Mouse (Mus musculus) left cerebral cortex, postnatal 14 days (tissue): ENCODE results near the gene Sphk2. TPM values are rescaled to one million over a fixed set of nuclear protein-coding genes. Genes with fewer than 3 reads are reported as not detected.
A peak's percentile ranks its signal among the peaks of the same experiment; 100 is the strongest.
"Not testable (repeated sequence)": the region's sequence is repeated elsewhere in the genome, so short reads cannot be mapped to it uniquely, and the experiment has no call there.

Source experiments
- DNase-seq, 2 experiments: peaks; one replicate each; pipeline ENCODE4 v3.0.0; 2021 to 2022; ENCODE audit warnings: low spot score in 2 of 2, mixed read lengths in 1 of 2
- intact Hi-C: fragments of 180-260 bp; cut with DNase I; formaldehyde crosslinking; loops from one replicate; pipeline ENCODE4 v1.15.1; 2025
- total RNA-seq, 2 experiments: library from RNA; stranded (reverse); gene quantifications; 2 replicates each; pipeline ENCODE4 v1.2.3; 2021

Gene Sphk2
- total RNA-seq, 2 experiments from 2014 or later = 28.8 to 32.7 TPM

DNA sequence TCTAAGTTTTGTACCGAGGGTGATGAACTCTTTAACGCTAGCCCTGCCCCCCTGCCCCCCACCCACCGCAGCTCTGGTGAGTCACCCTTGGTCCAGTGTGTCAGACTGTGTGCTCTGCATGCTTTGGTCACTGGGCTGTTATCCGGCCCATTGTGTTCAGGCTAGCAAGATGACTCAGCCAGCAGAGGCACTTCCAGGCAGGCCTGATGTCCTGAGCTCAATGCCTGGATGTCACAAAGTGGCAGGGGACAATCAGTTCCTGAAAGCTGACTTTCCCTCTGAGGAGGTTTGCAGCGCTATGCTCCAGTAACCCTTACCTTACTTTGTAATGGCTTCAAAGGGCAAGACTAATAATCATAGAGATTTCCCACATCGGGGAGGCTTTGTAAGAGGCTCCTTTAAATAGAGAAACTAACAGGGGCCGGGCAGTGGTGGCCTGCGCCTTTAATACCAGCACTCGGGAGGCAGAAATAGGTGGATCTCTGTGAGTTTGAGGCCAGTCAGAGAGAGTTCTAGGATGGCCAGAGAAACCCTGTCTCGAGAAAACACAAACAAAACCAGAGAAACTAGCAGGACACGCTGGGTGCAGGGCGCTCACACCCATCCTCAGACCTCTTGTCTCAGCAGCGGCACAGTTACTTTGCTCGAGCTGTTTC is 37.7 kb downstream of the Sphk2 start:
- DNase-seq = no peak
- intact Hi-C loops = loop anchor here (5.0 kb wide), 1 partner anchor 83 kb away; no protein-coding TSS in a partner anchor

GRCm38 (mm10) chr7:45678513-45678912 is 39.3 kb downstream of the Sphk2 start:
- no peak for DNase-seq
- intact Hi-C loops = no loop called here

DNA sequence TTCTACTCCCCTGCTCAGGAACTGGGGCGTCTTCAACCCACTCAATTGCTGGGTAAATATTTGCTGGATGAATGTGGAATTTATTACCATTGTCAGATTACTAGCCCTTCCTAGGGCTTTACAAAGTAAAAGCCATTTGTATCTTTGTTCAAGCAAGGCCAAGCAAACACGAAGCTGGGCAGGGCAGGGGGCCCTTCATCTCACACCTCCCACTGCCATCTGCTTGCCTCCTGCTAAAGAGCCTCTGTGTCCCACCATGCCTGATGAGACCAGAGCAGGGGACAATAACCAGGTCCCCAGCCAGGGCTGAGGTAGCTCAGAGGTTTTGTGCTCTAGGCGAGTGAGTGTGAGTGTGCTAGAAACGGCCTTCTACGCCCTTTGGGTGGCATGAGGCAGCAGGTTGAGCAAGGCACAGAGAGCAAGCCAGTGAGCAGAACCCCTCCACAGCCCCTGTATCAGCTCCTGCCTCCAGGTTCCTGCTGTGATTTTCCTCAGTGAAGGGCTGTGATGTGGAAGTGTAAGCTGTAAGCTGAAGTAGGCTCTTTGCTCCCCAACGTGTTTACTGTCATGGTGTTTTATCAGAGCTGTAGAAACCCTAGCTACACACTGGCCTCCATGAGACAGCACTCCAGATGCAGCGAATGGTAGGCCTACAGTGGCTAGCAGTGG is 40.0 kb downstream of the Sphk2 start:
- no peak for DNase-seq
- intact Hi-C loops = no loop called here

- DNase-seq = no peak
- intact Hi-C loops = loop anchor here (10.0 kb wide), 1 partner anchor 64 kb away; no protein-coding TSS in a partner anchor
Measured at GRCm38 (mm10) chr7:45668921-45669320, 48.9 kb downstream of the Sphk2 start.

GRCm38 (mm10) chr7:45667761-45668160 is 50.0 kb downstream of the Sphk2 start:
- DNase-seq = peak; percentile 57 to 60
- intact Hi-C loops = loop anchor here (10.0 kb wide), 1 partner anchor 63 kb away; no protein-coding TSS in a partner anchor

DNA sequence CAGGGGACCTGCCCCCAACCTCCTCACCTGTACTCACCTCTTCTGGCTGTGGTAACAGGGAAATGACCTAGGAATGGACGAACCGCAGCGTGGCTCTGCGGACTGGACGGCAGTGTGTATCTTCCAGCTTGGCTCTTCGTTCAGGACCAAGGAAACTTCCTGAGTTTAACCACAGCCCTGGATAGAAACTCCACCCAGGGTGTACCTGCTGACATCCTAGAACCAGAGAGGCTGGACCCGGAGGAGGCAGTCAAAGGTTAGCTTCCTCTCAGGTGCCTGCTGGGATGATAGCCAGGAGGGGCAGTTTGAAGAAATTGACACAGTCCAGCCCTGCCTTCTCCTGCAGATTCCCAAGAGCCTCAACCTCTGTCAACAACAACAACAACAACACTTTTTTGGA is 51.6 kb downstream of the Sphk2 start, which contains the start of gene Fut2:
TSS of gene Fut2 (minus strand) at position 234 of the 400 bp plus-strand sequence.
- intact Hi-C loops = loop anchor here (10.0 kb wide), 1 partner anchor 61 kb away; no protein-coding TSS in a partner anchor
- DNase-seq = no peak

DNA sequence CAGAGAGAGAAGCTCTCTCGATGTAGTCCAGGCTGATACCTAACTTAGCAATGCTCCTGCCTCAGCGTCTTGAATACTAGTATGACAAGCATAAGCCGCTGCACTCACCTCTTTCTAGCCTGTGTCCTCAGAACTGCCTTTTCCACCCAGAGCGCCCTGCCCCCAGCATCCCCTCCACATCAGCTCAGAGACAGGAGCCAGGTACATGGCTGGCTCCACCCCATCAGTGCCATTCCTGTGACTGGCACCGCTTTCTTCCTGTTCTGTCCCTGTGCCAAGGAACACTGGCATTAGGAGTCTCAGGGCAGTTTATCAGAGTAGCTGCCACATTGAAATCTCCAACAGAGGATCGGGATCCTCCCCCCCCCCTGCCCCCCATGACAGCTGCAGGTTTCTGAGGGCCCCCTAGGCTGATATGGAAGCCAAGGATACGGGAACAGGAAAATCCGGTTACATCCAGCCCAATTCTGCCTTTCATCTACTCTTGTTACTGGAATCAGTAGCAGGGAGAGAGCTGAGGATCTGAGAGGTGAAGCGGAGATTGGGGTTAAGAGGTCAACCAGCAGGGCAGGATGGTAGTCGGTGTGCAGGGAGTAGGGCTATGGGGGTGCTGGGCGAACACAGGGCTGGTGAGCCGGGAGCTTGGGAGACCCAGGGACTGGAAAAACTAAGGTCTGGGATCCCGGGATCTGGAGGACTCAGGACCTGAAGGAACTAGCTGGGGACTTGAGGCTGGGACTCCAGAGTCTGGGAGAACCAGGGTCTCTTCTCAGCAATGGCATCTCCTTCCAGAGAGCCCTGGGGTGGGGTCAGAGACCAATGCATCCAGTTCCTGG is 52.3 kb downstream of the Sphk2 start:
- DNase-seq = no peak
- intact Hi-C loops = loop anchor here (10.0 kb wide), 1 partner anchor 61 kb away; no protein-coding TSS in a partner anchor

DNA sequence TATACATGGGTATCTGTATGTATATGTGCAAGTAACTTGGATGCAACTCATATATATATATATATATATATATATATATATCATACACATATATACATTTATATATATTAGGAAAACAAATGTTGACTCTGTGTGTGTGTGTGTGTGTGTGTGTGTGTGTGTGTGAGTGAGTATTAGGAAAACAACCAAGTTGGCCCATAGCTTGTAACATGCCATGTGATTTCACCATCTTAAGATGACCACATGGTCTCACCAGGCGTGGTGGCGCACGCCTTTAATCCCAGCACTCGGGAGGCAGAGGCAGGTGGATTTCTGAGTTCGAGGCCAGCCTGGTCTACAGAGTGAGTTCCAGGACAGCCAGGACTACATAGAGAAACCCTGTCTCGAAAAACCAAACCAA is 56.1 kb downstream of the Sphk2 start:
- DNase-seq = not testable (repeated sequence)
- intact Hi-C loops = loop anchor here (10.0 kb wide), 1 partner anchor 57 kb away; no protein-coding TSS in a partner anchor

DNA sequence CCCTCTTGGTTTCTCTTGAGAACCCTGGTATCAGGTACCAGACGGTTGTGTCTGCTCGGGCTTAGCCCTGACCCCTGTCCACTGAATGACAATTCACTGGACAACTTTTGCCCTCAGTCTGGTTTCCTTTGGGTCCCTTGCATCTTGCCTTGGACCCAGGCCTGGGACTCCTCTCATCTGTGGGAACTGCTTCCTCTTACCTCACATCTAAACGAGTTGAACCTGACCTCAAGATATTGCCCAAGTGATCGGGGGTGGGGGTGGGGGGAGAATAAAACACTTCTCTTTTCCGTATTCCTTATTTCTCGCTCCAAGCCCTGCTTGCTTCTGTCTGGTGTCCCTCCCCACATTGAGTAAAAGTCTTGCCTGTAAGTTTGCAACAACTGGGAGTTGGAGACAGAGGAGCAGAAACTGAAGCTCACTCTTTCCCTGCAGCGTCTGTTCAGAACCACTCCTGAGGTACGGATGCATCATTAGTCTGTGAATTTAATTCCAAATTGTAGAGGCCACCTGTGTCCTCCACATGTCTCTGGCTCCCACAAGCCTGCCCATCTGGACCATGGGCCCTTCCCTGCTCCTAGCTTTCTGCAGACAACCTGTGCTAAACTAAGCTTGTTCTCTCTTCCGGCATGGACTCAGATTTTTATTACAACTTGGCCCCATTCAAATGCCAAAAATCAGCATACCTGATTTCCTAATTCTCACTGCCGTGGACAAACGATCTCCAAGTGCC is 56.9 kb downstream of the Sphk2 start:
- intact Hi-C loops = loop anchor here (10.0 kb wide), 1 partner anchor 56 kb away; no protein-coding TSS in a partner anchor
- DNase-seq = no peak

Other genes with a start within 250 kb of the Sphk2 start
- not detected for gene Tulp2, start 236.1 kb downstream of the Sphk2 start, total RNA-seq
- gene Gm45808, start 231.2 kb downstream of the Sphk2 start, total RNA-seq = 1 to 10 TPM in 1 of 2 experiments, under 1 TPM in 1; 0.88 to 1.7 TPM
- gene Dhdh, start 229.2 kb downstream of the Sphk2 start, total RNA-seq = 1 to 10 TPM; 2.8 to 2.9 TPM
- 100 to 1,000 TPM; 109 to 110 TPM for gene Nucb1, start 207.6 kb downstream of the Sphk2 start, total RNA-seq
- gene Ppp1r15a, start 191.7 kb downstream of the Sphk2 start, total RNA-seq = 10 to 100 TPM; 24.2 to 33.3 TPM
- gene Plekha4, start 191.7 kb downstream of the Sphk2 start, total RNA-seq = 1 to 10 TPM; 1.0 to 2.4 TPM
- gene Hsd17b14, start 163.1 kb downstream of the Sphk2 start, total RNA-seq = not detected
- gene Bcat2, start 147.8 kb downstream of the Sphk2 start, total RNA-seq = 10 to 100 TPM; 22.6 to 25.2 TPM
- gene Fgf21, start 102.5 kb downstream of the Sphk2 start, total RNA-seq = not detected
- gene Fut1, start 100.7 kb downstream of the Sphk2 start, total RNA-seq = not detected
- gene Izumo1, start 96.2 kb downstream of the Sphk2 start, total RNA-seq = under 1 TPM in 1 of 2 experiments, not detected in 1; 0.26 TPM
- 10 to 100 TPM; 11.2 to 11.3 TPM for gene Rasip1, start 90.5 kb downstream of the Sphk2 start, total RNA-seq
- 1 to 10 TPM; 2.2 to 2.6 TPM for gene Mamstr, start 78.0 kb downstream of the Sphk2 start, total RNA-seq
- under 1 TPM; 0.19 to 0.46 TPM for gene Fut2, start 51.6 kb downstream of the Sphk2 start, total RNA-seq
- 1 to 10 TPM in 1 of 2 experiments, under 1 TPM in 1; 0.91 to 1.5 TPM for gene Ntn5, start 34.0 kb downstream of the Sphk2 start, total RNA-seq
- gene Sec1, start 23.6 kb downstream of the Sphk2 start, total RNA-seq = under 1 TPM; 0.20 to 0.30 TPM
- 100 to 1,000 TPM; 168 to 172 TPM for gene Car11, start 18.2 kb downstream of the Sphk2 start, total RNA-seq
- gene Dbp, start 12.9 kb downstream of the Sphk2 start, total RNA-seq = 10 to 100 TPM; 68.7 to 83.5 TPM
- gene Rpl18, start 2.5 kb downstream of the Sphk2 start, total RNA-seq = 100 to 1,000 TPM; 369 to 389 TPM
- gene Fam83e, start 3.2 kb upstream of the Sphk2 start, total RNA-seq = under 1 TPM; 0.24 to 0.34 TPM
- gene Spaca4, start 7.8 kb upstream of the Sphk2 start, total RNA-seq = not detected
- 100 to 1,000 TPM; 261 to 275 TPM for gene Lmtk3, start 65.7 kb upstream of the Sphk2 start, total RNA-seq
- gene Sult2b1, start 66.7 kb upstream of the Sphk2 start, total RNA-seq = 10 to 100 TPM in 1 of 2 experiments, 1 to 10 TPM in 1; 10.0 to 13.0 TPM
- gene Cyth2, start 96.6 kb upstream of the Sphk2 start, total RNA-seq = 100 to 1,000 TPM; 227 to 229 TPM
- 1 to 10 TPM; 1.8 to 1.9 TPM for gene Kcnj14, start 106.8 kb upstream of the Sphk2 start, total RNA-seq
- gene Grwd1, start 112.9 kb upstream of the Sphk2 start, total RNA-seq = 10 to 100 TPM; 21.0 to 22.2 TPM
- gene Kdelr1, start 154.8 kb upstream of the Sphk2 start, total RNA-seq = 10 to 100 TPM; 87.1 to 98.6 TPM
- 10 to 100 TPM; 21.2 to 22.3 TPM for gene Grin2d, start 160.4 kb upstream of the Sphk2 start, total RNA-seq
- under 1 TPM; 0.36 to 0.53 TPM for gene Syngr4, start 178.7 kb upstream of the Sphk2 start, total RNA-seq
- 10 to 100 TPM; 22.1 to 25.7 TPM for gene Tmem143, start 178.9 kb upstream of the Sphk2 start, total RNA-seq
- 1 to 10 TPM; 5.3 to 5.6 TPM for gene Emp3, start 203.4 kb upstream of the Sphk2 start, total RNA-seq
- 1 to 10 TPM; 1.4 to 2.1 TPM for gene Ccdc114, start 206.1 kb upstream of the Sphk2 start, total RNA-seq